Mouse (Mus musculus) naive thymus-derived CD4-positive, alpha-beta T cell, adult 2 months (primary cell): ENCODE results near the gene Scnn1b.
A peak's percentile ranks its signal among the peaks of the same experiment; 100 is the strongest.

ENCODE experiments used
- DNase-seq: peaks from one replicate; pipeline ENCODE4 v3.0.0-alpha.2; 2011; ENCODE audit warnings: low read depth

The Scnn1b gene

DNA sequence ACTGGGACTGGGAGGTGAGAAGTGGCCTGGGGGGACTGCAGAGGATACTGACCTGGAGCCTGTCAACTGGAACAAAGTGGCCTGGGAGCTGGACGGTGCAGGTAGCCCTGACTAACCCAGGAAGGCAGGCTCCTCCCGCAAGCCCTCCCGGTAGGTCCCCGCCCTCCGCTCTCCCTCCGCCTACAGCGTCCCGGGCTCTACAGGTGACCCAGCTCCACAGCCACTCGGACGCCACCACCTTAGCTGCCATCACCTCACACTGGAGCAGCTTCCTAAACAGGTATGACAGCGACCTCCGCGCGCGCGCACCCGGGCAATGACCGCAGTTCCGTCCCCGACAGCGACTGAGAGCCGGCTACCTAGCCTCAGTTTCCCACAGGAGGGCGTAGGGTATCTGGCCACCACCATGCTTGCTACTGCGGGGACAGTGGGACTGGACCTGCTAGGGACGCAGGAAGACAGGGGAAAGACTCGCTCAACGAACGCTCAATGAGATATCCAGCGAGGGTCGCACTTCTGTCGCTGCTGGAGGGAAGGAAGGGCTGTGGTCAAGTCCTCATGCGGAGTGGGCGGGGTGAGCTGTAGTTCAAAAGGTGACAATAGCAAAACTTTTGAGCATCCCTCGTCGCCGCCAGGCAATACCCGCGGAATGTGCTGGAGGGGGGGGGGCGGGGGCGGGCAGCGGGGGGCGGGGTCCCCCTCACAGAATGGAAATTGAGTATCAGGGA lies at the start of gene Scnn1b:
Scnn1b (plus strand) TSS at position 181 of the 728 bp plus-strand sequence.
- DNase-seq, result no peak

DNA sequence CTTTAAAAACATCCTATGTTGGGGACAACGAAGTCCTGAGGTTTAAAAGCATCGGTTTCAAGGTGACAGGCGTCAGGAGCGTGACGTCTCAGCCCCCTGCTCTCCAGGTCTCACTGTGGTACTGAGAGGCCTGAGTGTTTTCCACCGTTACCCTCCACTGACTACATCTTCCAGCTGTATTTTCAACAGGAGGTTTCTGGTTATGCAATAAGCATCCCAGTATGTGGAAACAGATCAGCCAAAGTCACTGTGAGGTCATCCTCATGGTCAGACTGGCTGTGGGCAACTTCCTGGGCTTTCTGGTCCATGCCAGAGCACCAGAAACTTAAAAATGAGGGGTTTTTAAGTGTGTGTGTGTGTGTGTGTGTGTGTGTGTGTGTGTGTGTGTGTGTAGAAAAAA lies 43.2 kb upstream of the Scnn1b start:
- DNase-seq, result no peak

DNA sequence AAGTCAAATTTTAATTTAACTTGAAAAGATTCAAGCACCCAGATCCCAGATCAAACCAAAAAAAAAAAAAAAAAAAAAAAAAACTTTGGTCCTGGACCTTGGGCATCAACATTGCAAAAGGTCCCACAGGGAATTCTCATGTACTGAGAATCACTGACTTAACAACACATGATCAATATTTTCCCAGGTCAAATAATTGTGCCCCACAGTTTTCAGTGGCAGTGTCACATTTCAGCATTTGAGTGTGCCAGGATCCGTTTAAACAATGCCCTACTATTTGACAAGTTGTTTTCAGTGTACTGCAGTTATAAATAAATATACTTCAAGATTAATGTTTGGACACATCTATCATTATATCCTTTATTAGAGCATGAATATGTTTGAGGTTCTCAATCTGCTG lies 36.4 kb upstream of the Scnn1b start:
- DNase-seq, result no peak

DNA sequence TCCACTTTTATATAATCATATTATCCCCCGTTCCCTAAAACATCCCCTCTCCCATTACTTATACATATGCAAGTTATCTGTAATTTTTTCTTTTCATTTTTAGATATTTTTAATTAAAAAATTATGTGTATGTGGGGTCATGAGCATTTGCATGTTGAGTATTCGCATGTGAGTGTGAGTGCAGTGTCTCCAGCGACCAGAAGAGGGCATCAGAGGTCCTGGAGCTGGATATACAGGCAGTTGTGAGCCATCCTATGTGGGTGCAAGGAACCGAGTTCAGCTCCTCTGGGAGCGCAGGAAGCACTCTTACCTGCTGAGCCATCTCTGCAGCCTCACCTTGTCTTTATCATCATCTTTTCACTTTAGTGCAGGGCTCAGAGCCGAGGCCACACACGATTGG lies 29.4 kb upstream of the Scnn1b start:
- DNase-seq, result no peak

DNA sequence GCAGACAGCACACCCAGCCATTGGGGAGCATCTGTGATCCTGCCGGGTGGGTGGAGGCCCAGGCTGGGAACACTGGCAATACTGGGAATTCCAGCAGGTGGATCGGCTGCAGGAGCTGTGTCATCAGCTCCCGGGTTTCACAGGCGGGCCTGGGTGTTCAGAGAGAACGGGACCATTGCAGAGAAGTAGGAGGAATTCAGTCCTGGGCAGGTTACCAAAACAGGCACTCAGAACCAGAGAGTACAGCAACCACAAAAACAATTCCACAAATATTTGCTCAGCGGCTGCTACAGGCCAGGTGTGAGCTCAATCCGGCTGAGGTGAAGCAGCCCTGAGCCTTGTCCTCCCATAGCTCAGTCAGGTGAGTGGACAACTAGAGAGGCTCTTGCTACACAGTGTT lies 28.0 kb upstream of the Scnn1b start:
- DNase-seq, result no peak

DNA sequence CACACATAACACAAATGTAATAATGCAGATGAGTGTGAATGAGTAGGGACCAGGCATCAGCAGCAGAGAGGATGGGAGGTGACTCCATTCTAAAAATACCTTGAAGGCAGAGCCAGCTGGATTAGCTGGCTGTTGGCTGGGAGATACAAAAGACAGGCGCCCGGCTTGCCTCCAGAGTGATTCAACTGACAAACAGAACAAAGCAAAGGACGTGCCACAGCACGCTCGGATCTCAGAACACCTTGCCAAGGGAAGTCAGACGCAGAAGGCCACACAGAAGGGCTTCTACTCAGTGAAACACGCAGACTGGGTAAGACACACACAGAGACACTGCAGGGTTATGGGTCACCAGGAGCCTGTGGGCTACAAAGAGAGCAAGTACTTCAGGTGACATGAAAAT lies 24.0 kb upstream of the Scnn1b start:
- DNase-seq, result no peak

DNA sequence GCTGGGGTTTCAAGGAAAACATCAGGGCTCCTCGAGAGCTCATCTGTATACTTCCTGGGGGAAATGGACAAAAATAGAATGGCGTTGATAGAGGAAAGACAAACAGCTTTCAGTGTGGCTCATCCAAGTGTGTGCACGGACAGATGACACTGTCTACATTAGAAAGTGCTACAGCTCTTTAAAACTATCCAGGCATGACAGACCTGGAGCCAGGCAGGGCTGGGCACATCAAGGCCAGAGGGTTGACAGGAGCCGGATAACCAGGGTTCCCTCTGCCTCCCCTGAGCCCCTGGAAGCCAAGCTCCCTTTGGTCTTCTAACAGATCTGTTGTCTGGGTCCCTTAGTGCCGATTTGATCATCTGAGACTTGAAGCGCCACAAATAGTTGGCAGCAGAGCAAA lies 22.6 kb upstream of the Scnn1b start:
- no peak for DNase-seq

DNA sequence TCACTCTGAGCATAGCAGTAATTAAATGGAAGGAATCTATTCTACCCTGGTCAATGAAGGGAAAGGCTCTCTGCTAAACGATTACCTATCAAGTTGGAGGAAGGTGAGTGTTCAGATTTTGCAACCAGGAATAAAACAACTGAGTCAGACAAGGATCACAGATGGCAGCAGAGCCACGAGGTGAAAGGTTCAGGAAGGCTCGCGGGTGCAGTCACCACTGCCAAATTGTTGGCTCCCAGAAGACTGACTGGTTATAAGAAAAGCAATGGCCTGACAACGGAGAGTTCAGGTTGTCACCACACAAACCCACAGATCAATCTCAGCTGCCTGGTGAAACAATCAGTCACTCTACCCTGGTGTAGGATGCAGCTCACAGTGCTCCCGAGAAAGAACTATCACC lies 18.9 kb upstream of the Scnn1b start:
- no peak for DNase-seq

DNA sequence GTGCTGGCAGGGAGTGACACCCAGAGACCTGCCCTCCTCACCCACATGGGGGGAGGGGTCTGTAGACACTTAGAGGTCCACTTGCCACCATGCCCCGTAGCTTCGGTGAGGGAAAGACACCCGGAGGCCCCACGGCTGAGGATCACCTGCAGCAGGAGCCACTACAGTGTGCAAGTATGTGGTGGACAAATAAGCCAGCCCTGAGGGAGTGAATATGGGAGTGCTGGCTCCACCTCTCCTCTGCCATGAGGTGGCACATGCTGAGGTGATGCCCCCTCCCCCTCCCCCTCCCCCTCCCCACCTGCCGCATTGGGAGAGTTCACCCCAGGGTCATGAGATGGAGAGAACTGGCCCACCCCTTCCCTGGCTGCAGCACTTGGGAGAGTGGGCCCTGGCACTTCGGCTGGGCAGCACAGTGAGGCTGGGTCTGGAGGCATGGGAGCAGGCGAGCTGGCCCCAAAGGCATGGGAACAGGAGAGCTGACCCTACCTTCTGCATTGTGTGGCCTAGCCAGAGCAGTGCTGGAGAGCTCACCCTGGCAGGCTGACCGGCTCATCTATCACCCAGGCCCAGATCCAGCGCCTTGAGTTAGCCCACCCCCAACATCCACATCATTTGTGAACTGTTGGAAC lies 16.2 kb upstream of the Scnn1b start:
- DNase-seq, result no peak

DNA sequence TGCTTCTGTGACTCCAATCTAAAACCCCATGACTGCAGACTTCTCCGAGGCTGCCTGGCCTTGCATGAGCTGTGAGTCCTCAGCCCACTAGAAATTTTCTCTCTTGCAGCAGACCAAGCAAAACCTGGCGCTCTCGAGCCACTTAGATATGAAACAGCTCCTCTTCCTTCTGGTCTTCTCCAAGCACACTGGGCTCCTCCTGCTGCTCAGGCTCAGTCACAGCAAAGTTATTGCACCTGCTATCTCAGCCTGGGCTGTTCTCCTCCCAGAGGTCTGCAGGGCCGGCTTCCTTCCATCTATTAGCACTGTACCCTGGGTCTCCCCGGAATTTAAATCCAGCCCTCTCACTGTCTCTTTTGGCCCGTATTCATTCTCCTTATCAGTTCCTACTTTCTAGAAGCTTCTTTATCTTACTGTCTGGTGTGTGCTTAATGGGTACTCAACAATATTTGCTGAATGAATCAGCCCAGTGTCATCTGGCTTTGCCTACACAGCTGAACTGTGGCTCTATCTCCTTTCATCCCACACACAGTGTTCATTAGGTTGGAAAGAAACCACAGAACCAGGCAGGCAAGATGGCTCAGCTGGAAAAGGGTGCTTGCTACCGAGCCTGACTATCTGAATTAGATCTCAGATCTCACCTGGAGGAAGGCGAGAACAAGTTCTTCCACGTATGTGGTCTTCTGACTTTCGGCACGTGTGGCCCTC lies 7.5 kb upstream of the Scnn1b start:
- no peak for DNase-seq

DNA sequence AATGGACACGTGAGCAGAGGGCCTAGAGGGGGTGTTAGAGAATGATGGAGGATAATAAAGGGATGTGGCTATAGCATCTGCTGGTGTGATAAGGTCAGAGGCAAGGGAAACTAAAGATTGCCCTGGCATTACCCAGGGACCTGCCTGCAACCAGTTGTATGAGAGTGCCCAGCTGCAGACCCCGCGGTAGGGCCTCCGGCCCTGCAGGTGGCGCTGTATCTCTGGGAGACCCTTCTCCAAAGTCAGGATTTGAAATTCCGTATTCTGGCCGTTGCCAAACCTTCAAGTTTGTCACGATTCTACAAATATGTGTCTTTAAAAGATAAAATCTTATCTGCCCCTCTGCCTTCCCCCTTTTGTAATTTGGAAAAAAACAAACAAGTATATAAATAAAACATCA lies 5.9 kb upstream of the Scnn1b start:
- DNase-seq, result no peak

DNA sequence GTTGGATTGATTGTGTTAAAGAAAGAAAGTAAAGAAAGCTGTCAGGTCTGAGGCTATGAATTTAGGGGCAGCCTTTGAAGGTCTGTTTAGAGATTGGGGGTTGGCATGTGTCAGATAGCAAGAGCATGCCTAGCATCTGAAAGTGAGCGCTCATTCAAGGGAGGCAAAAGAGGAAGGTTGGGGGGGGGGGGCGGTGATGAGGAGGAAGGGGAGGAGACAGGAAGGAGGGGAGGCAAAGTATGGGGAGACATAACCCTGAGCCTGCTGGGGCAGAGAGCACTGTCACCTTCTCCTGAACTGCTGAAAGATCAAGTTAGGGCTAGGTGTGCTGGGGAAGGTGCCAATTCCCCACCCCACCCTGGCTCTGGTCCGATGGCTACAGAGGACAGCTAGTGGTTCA lies 6.8 kb downstream of the Scnn1b start:
- no peak for DNase-seq

DNA sequence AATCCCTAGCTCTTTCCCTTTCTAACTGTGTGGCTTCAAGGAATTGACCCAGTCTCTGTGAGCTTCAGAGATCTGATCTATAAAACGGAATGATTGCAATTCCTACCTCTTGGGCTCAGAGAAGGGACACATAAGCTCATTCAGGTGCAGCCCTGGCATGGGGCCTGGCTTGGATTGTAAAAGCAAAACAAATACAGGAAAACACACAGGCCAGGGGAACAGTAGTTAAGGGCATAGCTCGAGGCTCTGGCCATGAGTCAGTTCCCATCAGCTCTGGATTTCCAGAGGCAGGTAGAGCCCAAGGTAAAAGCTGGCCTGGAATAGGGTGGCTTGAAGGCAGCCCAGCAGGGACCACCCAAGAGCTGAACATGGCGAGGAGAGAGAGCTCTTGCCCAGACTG lies 9.2 kb downstream of the Scnn1b start:
- no peak for DNase-seq

DNA sequence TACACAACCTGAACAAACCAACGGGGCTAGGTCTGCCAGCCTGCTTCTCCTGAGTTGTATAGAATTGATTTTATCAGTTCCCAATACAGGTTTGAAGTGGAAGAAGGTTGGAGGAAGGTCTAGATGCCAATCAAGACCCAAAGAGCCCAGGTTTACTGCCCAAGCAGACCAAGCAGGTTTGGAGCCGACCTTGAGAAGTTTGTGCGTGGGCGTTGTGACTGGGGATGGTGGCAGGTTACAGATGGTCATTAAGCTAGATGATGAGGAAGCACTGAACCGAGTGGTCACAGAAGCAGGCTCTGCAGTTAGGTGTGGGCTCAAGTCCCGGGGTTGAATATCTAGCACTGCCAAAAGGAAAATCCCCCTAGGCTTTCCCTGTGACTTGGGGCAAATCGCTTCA lies 9.9 kb downstream of the Scnn1b start:
- DNase-seq, result no peak

DNA sequence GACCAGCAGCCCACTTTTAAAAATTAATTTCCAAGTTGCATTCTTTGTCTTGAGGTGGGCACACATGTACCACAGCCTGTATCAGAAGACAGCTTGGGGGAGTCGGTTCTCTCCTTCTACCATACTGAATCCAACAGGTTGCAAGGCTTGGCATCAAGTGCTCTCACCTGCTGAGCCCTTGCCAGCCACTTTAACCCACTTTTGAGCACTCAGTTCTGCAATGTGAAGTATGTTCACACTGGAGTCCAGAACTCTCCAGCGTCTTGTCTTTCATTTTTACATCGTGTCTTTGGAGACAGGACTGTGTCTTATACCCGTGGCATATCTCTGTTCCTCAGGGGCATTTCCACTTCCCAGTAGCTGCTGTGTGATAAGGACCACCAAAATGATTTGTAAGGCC lies 15.4 kb downstream of the Scnn1b start:
- no peak for DNase-seq

DNA sequence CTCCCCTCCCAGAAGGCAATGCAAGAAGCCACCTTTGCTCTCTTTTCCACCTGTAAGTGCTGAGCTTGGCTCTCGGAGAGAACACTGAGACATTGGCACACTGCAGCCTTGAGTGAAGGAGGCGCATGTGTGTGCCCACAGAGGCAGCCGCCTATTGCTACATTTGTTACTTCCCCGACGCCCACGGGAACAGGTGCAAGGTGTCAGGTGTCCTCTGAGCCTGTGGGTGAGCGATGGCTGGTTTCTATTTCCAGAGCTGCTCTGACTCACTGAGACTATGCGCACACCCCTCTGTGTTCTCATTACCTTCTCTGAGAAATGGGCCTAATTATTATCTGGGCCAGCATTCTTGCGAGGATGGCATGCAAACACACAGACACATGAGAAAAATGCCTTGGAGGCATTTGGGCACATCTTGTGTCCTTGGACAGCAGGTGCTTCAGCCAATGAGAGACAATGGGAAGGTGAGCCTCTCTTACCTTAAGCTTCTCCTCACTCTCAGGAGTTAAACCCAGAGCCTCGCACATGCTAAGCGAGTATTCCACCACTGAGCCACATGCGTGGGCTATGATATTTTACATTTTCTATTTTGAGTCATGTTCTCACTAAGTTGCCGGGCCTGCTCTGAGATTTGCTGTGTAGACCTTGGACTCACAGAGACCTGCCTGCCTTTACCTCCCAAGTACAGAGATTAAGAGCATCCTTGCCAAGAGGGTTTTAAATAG lies 26.0 kb downstream of the Scnn1b start:
- no peak for DNase-seq

DNA sequence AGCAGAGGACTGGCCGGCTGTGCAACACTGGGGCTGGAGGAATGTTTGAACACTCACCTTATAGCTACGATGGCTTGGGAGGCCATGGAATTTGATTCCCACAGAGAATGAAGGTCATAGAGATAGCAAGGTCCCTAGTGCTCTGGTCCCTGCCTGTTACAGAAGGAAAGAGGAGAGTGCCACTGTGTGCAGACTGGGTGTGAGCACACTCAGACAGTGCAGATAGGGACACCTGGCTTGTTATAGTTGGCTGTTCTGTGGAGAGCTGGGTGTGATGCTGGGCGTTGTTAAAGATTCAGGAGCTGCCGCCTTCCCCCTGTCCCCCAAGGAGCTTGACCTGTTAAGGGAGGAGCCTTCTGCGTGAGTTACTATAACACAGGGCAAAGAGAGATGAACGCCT lies 31.9 kb downstream of the Scnn1b start:
- DNase-seq, result no peak

DNA sequence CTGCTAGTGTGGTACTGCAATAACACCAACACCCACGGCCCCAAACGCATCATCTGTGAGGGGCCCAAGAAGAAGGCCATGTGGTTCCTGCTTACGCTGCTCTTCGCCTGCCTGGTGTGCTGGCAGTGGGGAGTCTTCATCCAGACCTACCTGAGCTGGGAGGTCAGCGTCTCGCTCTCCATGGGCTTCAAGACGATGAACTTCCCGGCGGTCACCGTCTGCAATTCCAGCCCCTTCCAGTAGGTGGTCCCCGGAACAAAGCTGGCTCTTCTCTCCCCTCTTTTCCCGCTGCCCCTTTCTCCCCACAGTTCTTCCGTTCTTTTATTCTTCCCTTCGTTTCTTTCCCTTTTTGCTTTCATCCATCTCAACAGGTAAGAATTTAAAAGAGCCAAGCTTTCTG lies 34.5 kb downstream of the Scnn1b start:
- DNase-seq, result peak; percentile 22

DNA sequence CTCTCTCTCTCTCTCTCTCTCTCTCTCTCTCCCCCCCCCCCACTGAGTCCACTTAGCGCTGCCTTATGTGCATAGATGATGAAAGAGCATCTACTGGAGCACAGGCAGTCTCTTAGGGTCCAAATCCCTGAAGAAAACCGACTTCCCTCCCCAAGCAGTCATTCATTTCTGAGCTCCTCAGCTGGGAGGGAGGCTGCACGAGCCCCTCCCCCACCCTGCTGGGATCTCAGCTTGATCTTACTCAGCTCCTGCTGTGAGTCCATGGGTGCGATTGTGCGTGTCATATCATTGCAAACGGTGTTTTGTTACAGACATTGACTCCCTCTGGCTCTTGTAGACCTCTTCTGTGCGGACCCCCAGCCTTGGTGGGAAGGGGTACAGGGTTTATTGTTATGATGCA lies 35.1 kb downstream of the Scnn1b start:
- DNase-seq, result no peak

DNA sequence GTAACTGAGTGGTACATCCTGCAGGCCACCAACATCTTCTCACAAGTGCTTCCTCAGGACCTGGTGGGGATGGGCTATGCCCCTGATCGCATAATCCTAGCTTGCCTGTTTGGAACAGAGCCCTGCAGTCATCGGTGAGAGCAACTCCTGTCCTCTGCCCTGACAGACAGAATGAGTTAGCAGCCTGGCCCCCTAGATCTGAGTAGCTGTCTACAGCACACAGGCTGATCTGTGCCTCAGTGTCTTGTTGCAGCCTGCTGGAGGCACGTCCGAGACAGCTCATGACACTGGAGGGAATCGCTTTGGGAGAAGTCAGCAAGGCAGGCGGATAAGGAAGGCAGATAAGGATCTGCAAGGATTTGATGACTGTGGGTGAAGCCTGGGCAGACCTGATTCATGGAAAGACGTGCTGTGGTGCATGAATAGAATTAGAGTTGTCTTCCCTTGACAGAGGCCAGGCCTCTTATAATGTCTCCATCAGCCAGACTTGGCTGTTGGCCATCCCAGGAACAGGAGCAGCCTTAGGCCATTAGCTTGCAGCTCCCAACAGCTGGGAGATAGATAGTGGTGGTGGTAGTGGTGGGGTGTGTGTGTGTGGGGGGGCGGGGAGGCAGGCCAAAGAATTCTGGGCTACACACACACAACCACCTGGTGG lies 38.0 kb downstream of the Scnn1b start:
- no peak for DNase-seq

DNA sequence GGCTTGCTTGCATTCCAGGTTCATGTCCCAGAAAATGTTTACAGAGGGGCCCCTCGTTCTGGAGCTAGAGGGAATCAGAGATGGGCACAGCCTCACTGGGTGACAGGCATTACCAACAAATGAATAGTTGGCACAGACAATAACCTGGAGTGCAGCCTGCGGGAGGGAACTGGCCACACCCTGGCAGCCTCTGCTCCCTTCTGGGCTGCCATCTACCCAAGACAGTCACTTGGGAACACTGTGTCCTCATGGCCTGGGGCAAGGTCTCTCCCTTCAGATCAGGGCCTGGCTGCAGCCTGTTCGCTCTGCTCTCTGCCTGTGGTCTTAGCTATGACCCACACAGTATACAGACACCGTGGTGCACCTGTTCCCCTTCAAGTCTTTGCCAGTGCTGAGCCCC lies 42.0 kb downstream of the Scnn1b start:
- DNase-seq, result no peak

DNA sequence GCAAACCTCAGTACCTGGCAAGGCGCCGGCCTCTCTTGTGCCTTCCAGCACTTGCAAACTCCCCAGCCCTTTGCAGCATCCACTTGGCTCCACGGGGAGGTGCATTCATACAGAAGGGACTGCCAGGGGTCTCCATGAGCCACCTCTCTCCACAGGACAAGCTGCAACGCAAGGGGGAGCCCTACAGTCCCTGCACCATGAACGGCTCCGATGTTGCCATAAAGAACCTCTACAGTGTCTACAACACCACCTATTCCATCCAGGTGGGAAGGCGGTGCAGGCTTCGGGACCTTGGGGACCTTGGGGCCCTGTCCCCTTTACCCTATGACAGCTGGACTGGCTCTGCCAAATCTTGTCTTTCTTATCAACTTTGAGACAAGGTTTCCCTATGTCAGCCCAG lies 47.4 kb downstream of the Scnn1b start:
- DNase-seq, result no peak
